Mouse (Mus musculus) heart, postnatal 0 days (tissue): ENCODE measurements around the gene Megf11. TPM values are rescaled to one million over a fixed set of nuclear protein-coding genes. Genes with fewer than 3 reads are reported as not detected.

Experiments
- ATAC-seq: fragments of 200-750 bp; cut with Nextera tagmentation; 2 replicates; pipeline ENCODE4 v1.8.0; 2017; ENCODE audit warnings: low read depth, moderate number of reproducible peaks, moderate library complexity; ENCODE audit not compliant: insufficient read depth
- DNase-seq: peaks from one replicate; pipeline ENCODE4 v3.0.0-alpha.2; 2016; ENCODE audit warnings: low spot score
- H3K27ac ChIP-seq: fragments of 300-500 bp; sonication (generic); 2 replicates; pipeline ENCODE4 v1.5.1; 2014; ENCODE audit warnings: low read depth, mild to moderate bottlenecking
- H3K27me3 ChIP-seq: fragments of 300-500 bp; sonication (generic); 2 replicates; pipeline ENCODE4 v1.6.1; 2014; ENCODE audit warnings: low read length, mixed read lengths; ENCODE audit not compliant: control insufficient read depth, insufficient read depth
- H3K36me3 ChIP-seq: fragments of 300-500 bp; sonication (generic); replicated peaks from 2 replicates; pipeline ENCODE4 v1.6.1; 2014; ENCODE audit warnings: low read length, mixed read lengths; ENCODE audit not compliant: control insufficient read depth, insufficient read depth
- H3K4me1 ChIP-seq: fragments of 300-500 bp; sonication (generic); 2 replicates; pipeline ENCODE4 v1.6.1; 2014; ENCODE audit warnings: antibody characterized with exemption; ENCODE audit not compliant: control insufficient read depth, insufficient read depth
- H3K4me2 ChIP-seq: fragments of 300-500 bp; sonication (generic); 2 replicates; pipeline ENCODE4 v1.6.1; 2014; ENCODE audit warnings: low read depth, mild to moderate bottlenecking, low read length, moderate library complexity
- H3K4me3 ChIP-seq: fragments of 300-500 bp; sonication (generic); 2 replicates; pipeline ENCODE4 v1.5.1; 2014; ENCODE audit warnings: low read depth, low read length
- H3K9ac ChIP-seq: fragments of 300-500 bp; sonication (generic); replicated peaks from 2 replicates; pipeline ENCODE4 v1.6.1; 2014; ENCODE audit warnings: low read depth, low read length, mixed read lengths
- H3K9me3 ChIP-seq: fragments of 300-500 bp; sonication (generic); replicated peaks from 2 replicates; pipeline ENCODE4 v1.6.1; 2016; ENCODE audit warnings: low read length; ENCODE audit not compliant: control insufficient read depth
- CTCF ChIP-seq: IDR thresholded peaks from 2 replicates; pipeline ENCODE4 v1.5.1; 2016; ENCODE audit warnings: antibody characterized with exemption, control low read depth, low read depth
- EP300 ChIP-seq: IDR thresholded peaks from 2 replicates; pipeline ENCODE4 v1.6.1; 2016; ENCODE audit warnings: antibody characterized with exemption, low read depth
- WGBS: fragments of 180-500 bp; shearing (Covaris S2); extraction: QIAGEN DNeasy Blood & Tissue Kit; methylation state at CpG from one replicate; pipeline ENCODE4 v1.1.7; 2014; 5-methylcytosine and 5-hydroxymethylcytosine counted together
- microRNA-seq: library from miRNA; unstranded; fragments of <30 nt; microRNA quantifications from one replicate; pipeline ENCODE4, GENCODE M21; 2016
- polyA plus RNA-seq: library from polyadenylated mRNA; unstranded; fragments of >200 nt; fragmentation: Nextera tagmentation; extraction: Ambion mirVana; gene quantifications from 2 replicates; pipeline ENCODE4 v1.2.1, GENCODE M21; 2015
- total RNA-seq: library from RNA; depleted of rRNA; stranded (reverse); fragments of >200 nt; gene quantifications from 2 replicates; pipeline ENCODE4 v1.2.3, GENCODE M21; 2014; ENCODE audit warnings: low replicate concordance; rRNA removed

Megf11 gene
- total and polyA plus RNA-seq, 2 experiments from 2014 or later: 0.18 to 0.23 TPM

DNA sequence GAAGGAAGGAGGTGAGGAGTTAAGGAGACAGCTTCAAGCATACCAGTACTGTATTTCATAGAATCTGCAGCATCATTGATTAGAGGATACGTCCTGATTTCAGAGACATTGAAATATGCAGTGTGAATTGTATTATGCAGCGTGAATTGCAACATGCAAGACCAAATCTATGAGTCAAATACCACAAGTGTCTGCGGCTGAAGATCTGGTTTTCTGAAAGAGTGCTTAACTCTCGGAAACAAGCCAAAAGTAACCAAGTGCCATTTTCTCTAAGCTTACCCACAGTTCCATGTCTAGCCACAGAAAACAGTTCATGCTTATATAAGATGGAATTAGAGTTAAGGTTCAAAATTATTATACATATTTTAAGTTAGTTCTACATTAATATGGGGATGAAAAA lies 362.3 kb downstream of the Megf11 start:
- no peaks in the 10 kb centered on the region for H3K36me3 ChIP-seq
- H3K4me1 ChIP-seq: no peaks in the 10 kb centered on the region
- DNase-seq: no peak
- 74% methylated on average over 4 of the region's 4 CpGs for WGBS
- no peak for TF ChIP-seq EP300
- no peak for TF ChIP-seq CTCF
- H3K4me2 ChIP-seq: no peak overlapping the region
- ATAC-seq: no peak
- H3K27ac ChIP-seq: no peak overlapping the region
- no peaks in the 10 kb centered on the region for H3K27me3 ChIP-seq
- no peak overlapping the region for H3K9ac ChIP-seq
- no peaks in the 10 kb centered on the region for H3K9me3 ChIP-seq
- no peak overlapping the region for H3K4me3 ChIP-seq

DNA sequence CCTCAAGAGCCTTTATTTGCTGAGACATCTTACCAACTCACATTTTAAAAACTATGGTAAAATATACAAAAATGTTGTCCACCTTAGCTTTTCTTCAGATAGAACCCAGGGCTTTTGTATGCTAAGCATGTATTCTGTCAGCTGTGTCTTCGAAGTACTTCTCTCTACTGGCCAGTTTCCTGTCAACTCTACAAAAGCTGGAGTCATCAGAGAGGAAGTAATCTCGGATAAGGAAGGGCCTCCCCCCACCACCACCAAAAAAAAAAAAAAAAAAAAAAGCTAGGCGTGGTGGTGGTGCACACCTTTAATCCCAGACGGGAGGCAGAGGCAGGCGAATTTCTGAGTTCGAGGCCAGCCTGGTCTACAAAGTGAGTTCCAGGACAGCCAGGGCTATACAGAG lies 363.9 kb downstream of the Megf11 start:
- no peaks in the 10 kb centered on the region for H3K9me3 ChIP-seq
- H3K36me3 ChIP-seq: no peaks in the 10 kb centered on the region
- no peaks in the 10 kb centered on the region for H3K27me3 ChIP-seq
- no peak for TF ChIP-seq CTCF
- no peak overlapping the region for H3K27ac ChIP-seq
- ATAC-seq: no peak
- H3K4me1 ChIP-seq: no peaks in the 10 kb centered on the region
- no peak overlapping the region for H3K4me3 ChIP-seq
- H3K9ac ChIP-seq: no peak overlapping the region
- 66% methylated on average over 6 of the region's 6 CpGs for WGBS
- DNase-seq: no peak
- H3K4me2 ChIP-seq: no peak overlapping the region

DNA sequence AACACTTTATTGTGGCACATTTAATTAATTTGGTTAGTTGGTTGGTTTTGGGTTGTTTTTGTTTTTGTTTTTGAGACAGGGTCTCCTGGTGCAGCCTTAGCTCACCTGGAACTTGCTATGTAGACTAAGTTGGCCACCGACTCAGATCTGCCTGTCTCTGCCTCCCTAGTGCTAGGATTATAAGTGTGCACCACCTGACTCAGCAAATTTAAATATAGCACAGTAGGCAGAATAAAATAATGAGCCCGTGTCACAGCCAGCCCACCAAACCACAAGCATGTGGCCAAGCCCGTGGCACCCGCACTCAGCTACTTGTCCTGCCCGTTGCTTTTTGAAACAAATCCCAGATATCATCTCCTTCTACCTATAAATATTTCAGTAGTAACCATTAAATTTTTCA lies 367.1 kb downstream of the Megf11 start:
- no peak overlapping the region for H3K27ac ChIP-seq
- TF ChIP-seq EP300 (no peak), CTCF (no peak)
- no peak overlapping the region for H3K4me2 ChIP-seq
- no peaks in the 10 kb centered on the region for H3K36me3 ChIP-seq
- ATAC-seq (no peak), DNase-seq (no peak)
- 78% methylated on average over 5 of the region's 5 CpGs for WGBS
- H3K4me3 ChIP-seq: no peak overlapping the region
- no peaks in the 10 kb centered on the region for H3K9me3 ChIP-seq
- H3K4me1 ChIP-seq: no peaks in the 10 kb centered on the region
- no peaks in the 10 kb centered on the region for H3K27me3 ChIP-seq
- no peak overlapping the region for H3K9ac ChIP-seq

DNA sequence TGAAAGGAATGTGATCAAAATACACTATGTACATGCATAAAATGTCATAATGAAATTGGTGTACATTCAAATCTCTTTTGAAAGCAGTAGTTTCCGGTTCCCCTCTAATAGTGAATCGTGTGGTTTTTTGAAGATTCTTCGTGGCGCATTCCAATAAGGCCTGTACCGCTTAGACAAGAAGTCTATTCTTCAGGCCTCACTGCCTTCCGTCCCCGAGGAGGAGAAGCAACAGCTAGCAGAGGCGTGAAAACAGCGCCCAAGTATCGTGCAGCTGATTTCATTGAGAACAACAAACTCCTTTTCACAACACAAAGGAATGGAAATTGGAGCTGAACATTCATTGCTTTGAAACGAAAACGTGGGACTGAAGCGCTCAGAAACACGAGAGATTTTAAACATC lies 372.6 kb downstream of the Megf11 start:
- no peak overlapping the region for H3K4me2 ChIP-seq
- no peaks in the 10 kb centered on the region for H3K4me1 ChIP-seq
- 78% methylated on average over 14 of the region's 14 CpGs for WGBS

More for the DNA sequence above, 372.6 kb downstream of the Megf11 start:
- Histone ChIP-seq H3K4me3 (no peak overlapping the region), H3K9me3 (no peaks in the 10 kb centered on the region), H3K36me3 (no peaks in the 10 kb centered on the region), H3K27me3 (no peaks in the 10 kb centered on the region), H3K9ac (no peak overlapping the region), H3K27ac (no peak overlapping the region)
- ATAC-seq (no peak), DNase-seq (no peak)
- no peak for TF ChIP-seq EP300
- TF ChIP-seq CTCF: no peak

Small RNAs within 50 kb of the gene (microRNA-seq; reads per million reads assigned to microRNA genes)
- not detected for gene Gm47308

Other genes starting within 250 kb of the Megf11 start
- 9.8 and 28.8 TPM in 2 replicates for gene Zwilch, start 212.5 kb upstream of the Megf11 start, total RNA-seq
- gene Zwilch, start 212.5 kb upstream of the Megf11 start, polyA plus RNA-seq: 3.8 and 4.9 TPM in 2 replicates
- gene Rpl4, start 212.3 kb upstream of the Megf11 start, total RNA-seq: 667 and 760 TPM in 2 replicates
- gene Rpl4, start 212.3 kb upstream of the Megf11 start, polyA plus RNA-seq: 537 and 545 TPM in 2 replicates
- gene Snapc5, start 206.4 kb upstream of the Megf11 start, total RNA-seq: 2.5 and 4.2 TPM in 2 replicates
- 31.7 and 32.0 TPM in 2 replicates for gene Snapc5, start 206.4 kb upstream of the Megf11 start, polyA plus RNA-seq
- not detected in 2 replicates for gene Uchl4, start 150.4 kb upstream of the Megf11 start, total RNA-seq
- 0.75 and 1.1 TPM in 2 replicates for gene Uchl4, start 150.4 kb upstream of the Megf11 start, polyA plus RNA-seq
- 110 and 149 TPM in 2 replicates for gene Map2k1, start 132.0 kb upstream of the Megf11 start, total RNA-seq
- 57.1 and 57.7 TPM in 2 replicates for gene Map2k1, start 132.0 kb upstream of the Megf11 start, polyA plus RNA-seq
- gene Tipin, start 104.0 kb upstream of the Megf11 start, total RNA-seq: 19.8 and 20.9 TPM in 2 replicates
- gene Tipin, start 104.0 kb upstream of the Megf11 start, polyA plus RNA-seq: 54.1 and 60.7 TPM in 2 replicates
- 11.8 and 18.9 TPM in 2 replicates for gene Dis3l, start 44.3 kb upstream of the Megf11 start, total RNA-seq
- gene Dis3l, start 44.3 kb upstream of the Megf11 start, polyA plus RNA-seq: 11.4 and 12.9 TPM in 2 replicates